Mouse (Mus musculus) midbrain, embryonic 16.5 days (tissue): Measurements from ENCODE around the gene Tsga8. TPM values are rescaled to one million over a fixed set of nuclear protein-coding genes. Genes with fewer than 3 reads are reported as not detected.

Experiments
- ATAC-seq: fragments of 200-750 bp; cut with Nextera tagmentation; 2 replicates; pipeline ENCODE4 v1.8.0; 2017; ENCODE audit warnings: moderate TSS enrichment
- H3K27ac ChIP-seq: fragments of 300-500 bp; sonication (generic); 2 replicates; pipeline ENCODE4 v1.5.1; 2014; ENCODE audit warnings: mild to moderate bottlenecking, low read length, mixed read lengths
- H3K27me3 ChIP-seq: fragments of 300-500 bp; sonication (generic); 2 replicates; pipeline ENCODE4 v1.6.1; 2014; ENCODE audit warnings: low read depth, low read length, mixed read lengths; ENCODE audit not compliant: control insufficient read depth, insufficient read depth
- H3K36me3 ChIP-seq: fragments of 300-500 bp; sonication (generic); 2 replicates; pipeline ENCODE4 v1.6.1; 2014; ENCODE audit warnings: mild to moderate bottlenecking, low read length, moderate library complexity, mixed read lengths; ENCODE audit not compliant: control insufficient read depth, insufficient read depth
- H3K4me1 ChIP-seq: fragments of 300-500 bp; sonication (generic); 2 replicates; pipeline ENCODE4 v1.6.1; 2014; ENCODE audit warnings: mild to moderate bottlenecking, low read length, mixed read lengths; ENCODE audit not compliant: control insufficient read depth, insufficient read depth
- H3K4me2 ChIP-seq: fragments of 300-500 bp; sonication (generic); 2 replicates; pipeline ENCODE4 v1.6.1; 2014; ENCODE audit warnings: mild to moderate bottlenecking, low read length, mixed read lengths
- H3K4me3 ChIP-seq: fragments of 300-500 bp; sonication (generic); 2 replicates; pipeline ENCODE4 v1.5.1; 2014; ENCODE audit warnings: low read depth, mild to moderate bottlenecking, low read length, moderate library complexity, mixed read lengths
- H3K9ac ChIP-seq: fragments of 300-500 bp; sonication (generic); 2 replicates; pipeline ENCODE4 v1.6.1; 2014; ENCODE audit warnings: low read depth, low read length, mixed read lengths
- H3K9me3 ChIP-seq: fragments of 300-500 bp; sonication (generic); replicated peaks from 2 replicates; pipeline ENCODE4 v1.6.1; 2014; ENCODE audit warnings: mild to moderate bottlenecking, low read length, mixed read lengths; ENCODE audit not compliant: control insufficient read depth, poor library complexity, severe bottlenecking
- WGBS: fragments of 180-500 bp; shearing (Covaris S2); extraction: QIAGEN DNeasy Blood & Tissue Kit; methylation state at CpG from one replicate; pipeline ENCODE4 v1.1.7; 2014; 5-methylcytosine and 5-hydroxymethylcytosine counted together
- polyA plus RNA-seq: library from polyadenylated mRNA; unstranded; fragments of >200 nt; fragmentation: Nextera tagmentation; extraction: Ambion mirVana; gene quantifications from 2 replicates; pipeline ENCODE4 v1.2.1, GENCODE M21; 2015

Gene Tsga8
- polyA plus RNA-seq = not detected in 2 replicates

DNA sequence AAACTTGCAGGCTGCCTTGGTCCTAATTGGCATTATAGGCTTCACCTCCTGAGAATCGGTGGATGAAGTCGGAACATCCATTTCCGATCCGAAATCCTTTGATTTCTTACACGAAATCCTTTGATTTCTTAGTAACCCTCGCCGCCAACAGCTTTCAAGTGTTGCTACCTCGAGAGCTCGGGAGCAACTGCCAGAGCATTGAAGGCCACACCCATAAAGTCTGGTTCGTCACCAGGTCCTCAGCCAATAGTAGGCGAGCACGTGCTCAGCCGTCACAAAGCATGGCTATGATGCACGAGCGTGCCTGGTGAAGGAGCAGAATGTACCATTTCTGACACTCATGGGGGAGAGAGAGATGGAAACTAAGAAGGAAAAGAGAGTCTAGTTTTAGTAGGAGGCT, at the start of gene Tsga8:
Gene Tsga8, minus strand, starts transcription at position 327 of the 400 bp plus-strand sequence.
- no peak for ATAC-seq
- H3K4me3 ChIP-seq = no peak within 1 kb of the TSS
- H3K4me2 ChIP-seq = no peak within 1 kb of the TSS
- H3K27ac ChIP-seq = no peak within 1 kb of the TSS
- no peaks in the 10 kb centered on the region for H3K9me3 ChIP-seq
- no peaks in the 10 kb centered on the region for H3K27me3 ChIP-seq
- 94% methylated on average over 15 of the region's 15 CpGs for WGBS
- H3K36me3 ChIP-seq = no peaks in the 10 kb centered on the region
- no peaks in the 10 kb centered on the region for H3K4me1 ChIP-seq
- H3K9ac ChIP-seq = no peak within 1 kb of the TSS
